Mouse (Mus musculus): ENCODE data around the gene Hnf1a.

GRCm38 (mm10) chr5:114996447-114996846 lies 25.6 kb upstream of the Hnf1a start:
- TF ChIP-seq CTCF (IDR thresholded peaks at IDR 0.05; ENCODE audit: low read depth, low read length) (no peak), TAL1 (conservative IDR thresholded peaks at IDR 0.05; ENCODE audit: low read depth, low read length) (no peak), GATA1 (IDR thresholded peaks at IDR 0.05; ENCODE audit: borderline replicate concordance, low read length) (no peak), POLR2AphosphoS5 (IDR thresholded peaks at IDR 0.05; ENCODE audit: insufficient replicate concordance, low read depth, low read length) (no peak)

Data from G1E (cell line).